8 mouse cellular contexts compared by ENCODE assay signal in genomic region chr12:56637181-56637566, GRCm38 (mm10). TPM values are rescaled to one million over a fixed set of nuclear protein-coding genes. Genes with fewer than 3 reads are reported as not detected.
DNase-seq lines count a peak whose midpoint lies in the region; ATAC-seq and TF ChIP-seq lines count a peak whose summit lies in the region.

No protein-coding gene starts in this region.

- H3K27ac ChIP-seq in MEL (ENCODE audit: control insufficient read depth, low read depth, low read length), result no peak overlapping the region
- H3K27ac ChIP-seq in forebrain, embryonic 13.5 days, result no peak overlapping the region
- no peak overlapping the region for H3K27ac ChIP-seq in hindbrain, embryonic 12.5 days
- H3K27ac ChIP-seq in lung, embryonic 14.5 days (ENCODE audit: low read depth), result no peak overlapping the region

- peak overlapping the region; percentile 44 for H3K4me2 ChIP-seq in forebrain, embryonic 13.5 days
- H3K4me2 ChIP-seq in hindbrain, embryonic 12.5 days (replicated peaks), result peak overlapping the region; percentile 42
- peak overlapping the region; percentile 49 for H3K4me2 ChIP-seq in lung, embryonic 14.5 days

- peaks cover 0 to 3% of the 10 kb centered on the region in 2 experiments; a peak in 2 of 4 replicates for H3K27me3 ChIP-seq in MEL (ENCODE audit: control insufficient read depth in 1 of 2, insufficient read depth in 2 of 2, low read length in 2 of 2)
- H3K27me3 ChIP-seq in forebrain, embryonic 13.5 days, result peaks cover 26% of the 10 kb centered on the region
- H3K27me3 ChIP-seq in hindbrain, embryonic 12.5 days, result peaks cover 28% of the 10 kb centered on the region
- no peaks in the 10 kb centered on the region for H3K27me3 ChIP-seq in lung, embryonic 14.5 days (ENCODE audit: insufficient read depth, low read length)

- ATAC-seq in forebrain, embryonic 13.5 days, result peak; percentile 71
- ATAC-seq in hindbrain, embryonic 12.5 days (ENCODE audit: low FRiP score), result no peak
- ATAC-seq in lung, embryonic 14.5 days (ENCODE audit: insufficient read depth), result peak; percentile 47
- ATAC-seq in activated CD4-positive, CD25-positive, alpha-beta regulatory T cell, adult 4 months, result no peak

- TF ChIP-seq POLR2A in MEL (IDR thresholded peaks at IDR 0.05; ENCODE audit: control insufficient read depth in 1 of 2, insufficient read depth in 1 of 2, low read depth in 1 of 2, low read length in 2 of 2, poor library complexity in 1 of 2), result no peak

- peak; percentile 40 to 82 (median 46) for TF ChIP-seq CTCF in MEL (IDR thresholded peaks at IDR 0.05 in 2 of 3, conservative IDR thresholded peaks at IDR 0.05 in 1 of 3; ENCODE audit: control insufficient read depth in 1 of 3, insufficient read depth in 1 of 3, low read depth in 2 of 3, low read length in 3 of 3, poor library complexity in 1 of 3, severe bottlenecking in 1 of 3)
- peak; percentile 62 for TF ChIP-seq CTCF in lung, embryonic 14.5 days (IDR thresholded peaks at IDR 0.05; ENCODE audit: low read depth)

- DNase-seq in MEL (ENCODE audit: low read depth, low spot score), result peak; percentile 78
- peak; percentile 13 for DNase-seq in c-Kit-positive CD71-negative TER-119-negative erythroid progenitor cells, embryonic 14.5 days (ENCODE audit: low read depth)
- peak; percentile 4 to 61 for DNase-seq in layer of hippocampus, adult 8-10 months (ENCODE audit: low spot score in 2 of 2)
- peak; percentile 89 for DNase-seq in lung, embryonic 14.5 days
- peak; percentile 20 for DNase-seq in retina, postnatal 7 days (ENCODE audit: low read depth, low spot score)

- WGBS in forebrain, embryonic 13.5 days, result 3% methylated on average over 5 of the region's 5 CpGs
- WGBS in hindbrain, embryonic 12.5 days, result 6% methylated on average over 5 of the region's 5 CpGs
- WGBS in lung, embryonic 14.5 days, result 8% methylated on average over 5 of the region's 5 CpGs

- no peaks in the 10 kb centered on the region for H3K79me2 ChIP-seq in MEL (ENCODE audit: control insufficient read depth, insufficient read depth, low read length, poor library complexity)

- 0 out of 4 replicates have a peak, but pooled peaks of 1 of the 2 experiments have one; percentile 16 for TF ChIP-seq EP300 in MEL (IDR thresholded peaks at IDR 0.05; ENCODE audit: low read depth in 1 of 2, low read length in 2 of 2)

- H3K9me3 ChIP-seq in MEL (replicated peaks; ENCODE audit: insufficient read depth, low read length), result no peaks in the 10 kb centered on the region
- no peaks in the 10 kb centered on the region for H3K9me3 ChIP-seq in forebrain, embryonic 13.5 days (replicated peaks)
- H3K9me3 ChIP-seq in hindbrain, embryonic 12.5 days (replicated peaks), result no peaks in the 10 kb centered on the region
- no peaks in the 10 kb centered on the region for H3K9me3 ChIP-seq in lung, embryonic 14.5 days (ENCODE audit: low read depth, low read length)

- H3K36me3 ChIP-seq in MEL (ENCODE audit: control insufficient read depth in 1 of 2, insufficient read depth in 2 of 2, low read length in 2 of 2), result no peaks in the 10 kb centered on the region
- H3K36me3 ChIP-seq in forebrain, embryonic 13.5 days (ENCODE audit: poor library complexity, severe bottlenecking), result no peaks in the 10 kb centered on the region
- H3K36me3 ChIP-seq in hindbrain, embryonic 12.5 days, result no peaks in the 10 kb centered on the region
- H3K36me3 ChIP-seq in lung, embryonic 14.5 days (ENCODE audit: insufficient read depth), result no peaks in the 10 kb centered on the region

- TF ChIP-seq RAD21 in MEL (IDR thresholded peaks at IDR 0.05; ENCODE audit: low read depth, low read length), result peak; percentile 58

- peak overlapping the region; percentile 23 to 51 for H3K4me3 ChIP-seq in MEL (ENCODE audit: control insufficient read depth in 1 of 2, insufficient read depth in 1 of 2, low read depth in 2 of 2, low read length in 2 of 2)
- no peak overlapping the region for H3K4me3 ChIP-seq in forebrain, embryonic 13.5 days
- no peak overlapping the region for H3K4me3 ChIP-seq in hindbrain, embryonic 12.5 days
- peak overlapping the region; percentile 9; the same call in 1 of the 2 replicates for H3K4me3 ChIP-seq in lung, embryonic 14.5 days (ENCODE audit: low read depth, low read length)

- 0 out of 2 replicates have a peak overlapping the region, but pooled peaks have one; percentile 6 for H3K9ac ChIP-seq in MEL (ENCODE audit: control insufficient read depth, low read depth, low read length, poor library complexity, severe bottlenecking)
- no peak overlapping the region for H3K9ac ChIP-seq in forebrain, embryonic 13.5 days
- no peak overlapping the region for H3K9ac ChIP-seq in hindbrain, embryonic 12.5 days
- no peak overlapping the region for H3K9ac ChIP-seq in lung, embryonic 14.5 days

- H3K4me1 ChIP-seq in MEL (ENCODE audit: control insufficient read depth in 1 of 2, insufficient read depth in 2 of 2, low read length in 2 of 2), result no peaks in the 10 kb centered on the region
- H3K4me1 ChIP-seq in forebrain, embryonic 13.5 days, result peaks cover 3% of the 10 kb centered on the region; the same call in 1 of the 2 replicates
- H3K4me1 ChIP-seq in hindbrain, embryonic 12.5 days, result no peaks in the 10 kb centered on the region
- H3K4me1 ChIP-seq in lung, embryonic 14.5 days (ENCODE audit: insufficient read depth), result no peaks in the 10 kb centered on the region

TF ChIP-seq in MEL, 35 proteins besides CTCF, POLR2A, EP300 and RAD21:
- TF ChIP-seq GATA1 (IDR thresholded peaks at IDR 0.05; ENCODE audit: low read depth, low read length) (peak; percentile 74), MYB (IDR thresholded peaks at IDR 0.05; ENCODE audit: low read depth, low read length) (no peak), BHLHE40 (IDR thresholded peaks at IDR 0.05; ENCODE audit: borderline replicate concordance, low read depth, low read length) (no peak), UBTF (IDR thresholded peaks at IDR 0.05; ENCODE audit: borderline replicate concordance, insufficient read depth, low read depth, low read length) (no peak), ZC3H11A (IDR thresholded peaks at IDR 0.05; ENCODE audit: low read depth, low read length) (no peak; the same call in 1 of the 2 replicates), SMC3 (IDR thresholded peaks at IDR 0.05; ENCODE audit: low read depth, low read length) (peak; percentile 51)

RNA-seq across cellular contexts. Expression of gene Nkx2-9, which starts 24.1 kb away (rescaled TPM):
- total RNA-seq in MEL (2012; rRNA removed), result not detected in 2 replicates
- polyA plus RNA-seq in MEL (2012; ENCODE audit: insufficient read depth in 1 of 2, insufficient read length in 2 of 2, low read depth in 1 of 2, low replicate concordance in 2 of 2, missing spikeins in 1 of 2), result not detected
- polyA plus RNA-seq in forebrain, embryonic 13.5 days (2015; fragmentation: Nextera tagmentation; extraction: Ambion mirVana), result 0.43 and 1.0 TPM in 2 replicates
- polyA plus RNA-seq in hindbrain, embryonic 12.5 days (2016; fragmentation: Nextera tagmentation; extraction: Ambion mirVana), result 0.55 and 1.2 TPM in 2 replicates
- total RNA-seq in layer of hippocampus, adult 8-10 months (2022), result under 1 TPM in 1 of 4 experiments, not detected in 3; 0.49 TPM
- polyA plus RNA-seq in lung, embryonic 14.5 days (2014; fragmentation: Nextera tagmentation; extraction: Ambion mirVana), result 0.14 TPM in 1 of 2 replicates, not detected in the other
- polyA plus RNA-seq in activated CD4-positive, CD25-positive, alpha-beta regulatory T cell, adult 4 months (2017; shearing (Covaris generic)), result not detected

RNA-seq across cellular contexts. Expression of gene Pax9, which starts 54.4 kb away (rescaled TPM):
- total RNA-seq in MEL (2012; rRNA removed), result 1.7 and 2.5 TPM in 2 replicates
- polyA plus RNA-seq in MEL (2012; ENCODE audit: insufficient read depth in 1 of 2, insufficient read length in 2 of 2, low read depth in 1 of 2, low replicate concordance in 2 of 2, missing spikeins in 1 of 2), result 1 to 10 TPM in 1 of 2 experiments, not detected in 1; 4.5 TPM
- polyA plus RNA-seq in forebrain, embryonic 13.5 days (2015; fragmentation: Nextera tagmentation; extraction: Ambion mirVana), result not detected in 2 replicates
- polyA plus RNA-seq in hindbrain, embryonic 12.5 days (2016; fragmentation: Nextera tagmentation; extraction: Ambion mirVana), result 1.2 and 2.7 TPM in 2 replicates
- total RNA-seq in layer of hippocampus, adult 8-10 months (2022), result not detected
- polyA plus RNA-seq in lung, embryonic 14.5 days (2014; fragmentation: Nextera tagmentation; extraction: Ambion mirVana), result 0.09 and 0.25 TPM in 2 replicates
- not detected for polyA plus RNA-seq in activated CD4-positive, CD25-positive, alpha-beta regulatory T cell, adult 4 months (2017; shearing (Covaris generic))

Comparison
In these comparisons a context has a peak if more than half of its experiments do, and no peak if none do; other contexts are left out.
1. DNase-seq: peak in every context shown above with its lines; median percentile 89 in lung, embryonic 14.5 days; 78 in MEL; 32 in layer of hippocampus, adult 8-10 months; 20 in retina, postnatal 7 days; 13 in c-Kit-positive CD71-negative TER-119-negative erythroid progenitor cells, embryonic 14.5 days.
2. H3K4me3 ChIP-seq: peak in MEL (2 of 2) and lung, embryonic 14.5 days (single experiment); none in forebrain, embryonic 13.5 days (single experiment) and hindbrain, embryonic 12.5 days (single experiment).
3. ATAC-seq: peak in forebrain, embryonic 13.5 days (single experiment) and lung, embryonic 14.5 days (single experiment); none in hindbrain, embryonic 12.5 days (single experiment) and activated CD4-positive, CD25-positive, alpha-beta regulatory T cell, adult 4 months (single experiment).
4. Peak in every context shown above with its lines, with median percentiles within 50 percentile points of each other: H3K4me2 ChIP-seq.